Mouse (Mus musculus) frontal cortex, postnatal 10 days (tissue): ENCODE measurements around the gene Htt.
A peak's percentile ranks its signal among the peaks of the same experiment; 100 is the strongest.
"Not testable (repeated sequence)": the region's sequence is repeated elsewhere in the genome, so short reads cannot be mapped to it uniquely, and the experiment has no call there.

ENCODE experiments used
- DNase-seq, 2 experiments: peaks; one replicate each; pipeline ENCODE4 v3.0.0; 2022; ENCODE audit warnings: low spot score in 2 of 2, mixed read lengths in 1 of 2

Gene Htt

GRCm38 (mm10) chr5:34761509-34761908 is at the start of gene Htt:
Htt (plus strand) TSS chr5:34761740.
- DNase-seq: peak; percentile 96 to 98

GRCm38 (mm10) chr5:34714371-34714770 is 47.2 kb upstream of the Htt start:
- DNase-seq: not testable (repeated sequence)

GRCm38 (mm10) chr5:34714816-34715215 is 46.7 kb upstream of the Htt start:
- DNase-seq: no peak

- no peak for DNase-seq
Measured at GRCm38 (mm10) chr5:34729141-34729540, 32.4 kb upstream of the Htt start.

- no peak for DNase-seq
Measured at GRCm38 (mm10) chr5:34730255-34730654, 31.3 kb upstream of the Htt start.

- no peak for DNase-seq
Measured at GRCm38 (mm10) chr5:34751477-34751876, 10.1 kb upstream of the Htt start.

GRCm38 (mm10) chr5:34758762-34759161 is 2.8 kb upstream of the Htt start:
- DNase-seq: no peak

GRCm38 (mm10) chr5:34760850-34761508 is 561 bp upstream of the Htt start:
- peak in 1 of 2 experiments; percentile 30 for DNase-seq

GRCm38 (mm10) chr5:34761934-34762611 is 533 bp downstream of the Htt start:
- DNase-seq: peak; percentile 49 to 50

- no peak for DNase-seq
Measured at GRCm38 (mm10) chr5:34771818-34772217, 10.3 kb downstream of the Htt start.

- no peak for DNase-seq
Measured at GRCm38 (mm10) chr5:34772696-34773245, 11.2 kb downstream of the Htt start.

GRCm38 (mm10) chr5:34773392-34773791 is 11.9 kb downstream of the Htt start:
- no peak for DNase-seq

- no peak for DNase-seq
Measured at GRCm38 (mm10) chr5:34785027-34785426, 23.5 kb downstream of the Htt start.

GRCm38 (mm10) chr5:34791141-34791540 is 29.6 kb downstream of the Htt start:
- no peak for DNase-seq

GRCm38 (mm10) chr5:34800292-34800953 is 38.9 kb downstream of the Htt start:
- no peak for DNase-seq

GRCm38 (mm10) chr5:34806038-34806437 is 44.5 kb downstream of the Htt start:
- no peak for DNase-seq

- DNase-seq: no peak
Measured at GRCm38 (mm10) chr5:34822431-34823149, 61.0 kb downstream of the Htt start.

- DNase-seq: no peak
Measured at GRCm38 (mm10) chr5:34854079-34854478, 92.5 kb downstream of the Htt start.

GRCm38 (mm10) chr5:34865367-34865766 is 103.8 kb downstream of the Htt start:
- DNase-seq: no peak

GRCm38 (mm10) chr5:34880307-34880706 is 118.8 kb downstream of the Htt start:
- not testable (repeated sequence) for DNase-seq

- no peak for DNase-seq
Measured at GRCm38 (mm10) chr5:34881023-34881422, 119.5 kb downstream of the Htt start.

GRCm38 (mm10) chr5:34885250-34885649 is 123.7 kb downstream of the Htt start:
- no peak for DNase-seq
